In the genomic region with DNA sequence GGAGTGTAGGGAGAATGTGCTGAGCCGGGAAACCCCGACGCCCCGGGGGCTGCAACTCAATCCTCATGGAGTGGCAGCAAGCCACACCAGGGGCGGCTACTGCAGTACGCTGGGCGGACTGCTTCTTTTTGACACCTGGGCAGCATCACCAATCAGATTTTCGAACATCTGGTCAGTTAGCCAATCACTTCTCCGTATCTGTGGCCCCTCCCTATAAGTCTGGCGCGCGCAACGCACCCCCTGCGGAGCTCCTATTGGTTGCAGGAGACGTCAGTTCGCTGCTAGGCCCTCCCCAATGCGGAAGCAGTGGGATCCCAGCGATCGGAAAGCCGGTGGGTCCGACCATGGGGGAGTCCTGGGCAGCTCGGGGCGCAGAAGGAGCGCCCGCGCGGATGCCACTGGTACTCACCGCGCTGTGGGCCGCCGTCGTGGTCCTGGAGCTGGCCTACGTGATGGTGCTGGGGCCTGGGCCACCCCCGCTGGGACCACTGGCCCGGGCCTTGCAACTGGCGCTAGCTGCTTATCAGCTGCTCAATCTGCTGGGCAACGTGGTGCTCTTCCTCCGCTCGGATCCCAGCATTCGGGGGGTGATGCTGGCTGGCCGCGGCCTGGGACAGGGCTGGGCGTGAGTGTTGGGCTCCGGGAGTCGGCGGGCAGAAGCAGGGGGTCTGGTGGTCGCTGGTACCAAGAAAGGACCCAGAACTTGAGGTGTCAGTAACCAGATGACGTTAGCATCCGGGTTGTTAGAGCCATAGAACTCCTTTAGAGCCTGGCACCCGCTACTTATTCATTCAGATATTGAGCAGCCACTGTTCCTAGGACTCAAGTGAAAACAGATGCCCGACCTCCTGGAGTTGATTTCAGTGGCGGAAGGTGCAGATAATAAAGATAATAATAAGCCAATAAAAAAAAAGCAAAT, we compare ENCODE assay signal across 8 mouse cellular contexts. TPM values are rescaled to one million over a fixed set of nuclear protein-coding genes. Genes with fewer than 3 reads are reported as not detected.
DNase-seq lines count a peak whose midpoint lies in the region; ATAC-seq lines count a peak whose summit lies in the region.

Zdhhc24 (plus strand) TSS at position 264 of the 919 bp plus-strand sequence.

- WGBS in hindbrain, embryonic 11.5 days = 2% methylated on average over 52 of the region's 52 CpGs

- H3K9ac ChIP-seq in hindbrain, embryonic 11.5 days (ENCODE audit: low read depth, low read length) = peak within 1 kb of the TSS; percentile 62

- no peaks in the 10 kb centered on the region for H3K27me3 ChIP-seq in hindbrain, embryonic 11.5 days (ENCODE audit: control insufficient read depth, insufficient read depth, low read length)

- H3K27ac ChIP-seq in hindbrain, embryonic 11.5 days (ENCODE audit: low read depth, low read length) = no peak within 1 kb of the TSS

- peaks cover 2% of the 10 kb centered on the region; the same call in 1 of the 2 replicates for H3K4me1 ChIP-seq in hindbrain, embryonic 11.5 days (replicated peaks; ENCODE audit: control insufficient read depth, insufficient read depth, low read length)

- ATAC-seq in hindbrain, embryonic 11.5 days (ENCODE audit: low FRiP score) = peak; percentile 97

- DNase-seq in Muller cell, postnatal 12 days (ENCODE audit: inconsistent ontology term) = peak; percentile 98
- peak; percentile 95 for DNase-seq in cerebellum, adult 9-11 months
- peak; percentile 93 to 98 for DNase-seq in frontal cortex, adult 2 months (ENCODE audit: extremely low spot score in 1 of 2, low spot score in 1 of 2)
- DNase-seq in hindbrain, embryonic 11.5 days (ENCODE audit: low spot score) = peak; percentile 97
- peak; percentile 99 for DNase-seq in layer of hippocampus, postnatal 10 days (ENCODE audit: low spot score in 2 of 2)
- peak; percentile 97 for DNase-seq in lung, postnatal 10 days
- peak; percentile 95 for DNase-seq in ovary, postnatal 36 days (ENCODE audit: low spot score)
- peak; percentile 98 for DNase-seq in thymus, postnatal 25 days

- H3K4me3 ChIP-seq in hindbrain, embryonic 11.5 days (ENCODE audit: low read depth, low read length) = peak within 1 kb of the TSS; percentile 62

- no peaks in the 10 kb centered on the region for H3K36me3 ChIP-seq in hindbrain, embryonic 11.5 days (ENCODE audit: control insufficient read depth, insufficient read depth, low read length)

- peak within 1 kb of the TSS; percentile 89 for H3K4me2 ChIP-seq in hindbrain, embryonic 11.5 days (replicated peaks; ENCODE audit: low read depth, low read length)

- H3K9me3 ChIP-seq in hindbrain, embryonic 11.5 days (ENCODE audit: control insufficient read depth, low read length) = no peaks in the 10 kb centered on the region

RNA-seq across cellular contexts. Expression of gene Zdhhc24, which starts in this region (rescaled TPM):
- polyA plus RNA-seq in frontal cortex, adult 2 months (2012; rRNA removed) = 40.9 and 41.3 TPM in 2 replicates
- 14.1 and 16.3 TPM in 2 replicates for polyA plus RNA-seq in hindbrain, embryonic 11.5 days (2014; fragmentation: Nextera tagmentation; extraction: Ambion mirVana)
- 10 to 100 TPM; 23.5 to 26.3 TPM for total RNA-seq in layer of hippocampus, postnatal 10 days (2021)
